Comparison of ENCODE assay signal across 8 mouse cellular contexts in genomic region chr1:89454196-89455123, GRCm38 (mm10). TPM values are rescaled to one million over a fixed set of nuclear protein-coding genes. Genes with fewer than 3 reads are reported as not detected.
DNase-seq lines count a peak whose midpoint lies in the region; ATAC-seq and TF ChIP-seq lines count a peak whose summit lies in the region.

TSS of gene Agap1 (plus strand) at chr1:89454806.

- no peaks in the 10 kb centered on the region for H3K79me2 ChIP-seq in macrophage (ENCODE audit: inconsistent target)

- H3K4me2 ChIP-seq in hindbrain, postnatal 0 days (ENCODE audit: low read depth, low read length), result peak within 1 kb of the TSS; percentile 91

- peak within 1 kb of the TSS; percentile 94 for H3K27ac ChIP-seq in cortical plate, adult 2 months (ENCODE audit: insufficient read depth, low read length)
- H3K27ac ChIP-seq in hindbrain, postnatal 0 days, result peak within 1 kb of the TSS; percentile 80
- peak within 1 kb of the TSS; percentile 85 for H3K27ac ChIP-seq in left cerebral cortex, adult 2 months
- H3K27ac ChIP-seq in macrophage, result no peak within 1 kb of the TSS

- no peaks in the 10 kb centered on the region for H3K36me3 ChIP-seq in hindbrain, postnatal 0 days (ENCODE audit: insufficient read depth, low read length)
- no peaks in the 10 kb centered on the region for H3K36me3 ChIP-seq in macrophage (ENCODE audit: inconsistent target)

- intact Hi-C loops in left cerebral cortex, adult 2 months (cut with DNase I), result loop anchor here (2.0 to 5.0 kb wide), 4 partner anchors 38 to 217 kb away; no protein-coding TSS in a partner anchor

- H3K9me3 ChIP-seq in hindbrain, postnatal 0 days (ENCODE audit: low read length), result no peaks in the 10 kb centered on the region

- TF ChIP-seq CTCF in cortical plate, adult 2 months (IDR thresholded peaks at IDR 0.05; ENCODE audit: extremely low read depth, insufficient read depth, low read length), result no peak
- TF ChIP-seq CTCF in hindbrain, postnatal 0 days (IDR thresholded peaks at IDR 0.05; ENCODE audit: low read depth), result no peak
- no peak for TF ChIP-seq CTCF in left cerebral cortex, adult 2 months (IDR thresholded peaks at IDR 0.05)

- H3K27me3 ChIP-seq in hindbrain, postnatal 0 days (ENCODE audit: insufficient read depth, low read length), result no peaks in the 10 kb centered on the region

- H3K9ac ChIP-seq in hindbrain, postnatal 0 days (replicated peaks; ENCODE audit: low read length), result peak within 1 kb of the TSS; percentile 81

- peaks cover 3% of the 10 kb centered on the region; the same call in 1 of the 2 replicates for H3K4me1 ChIP-seq in cortical plate, adult 2 months (ENCODE audit: control insufficient read depth, insufficient read depth, low read length)
- peaks cover 18% of the 10 kb centered on the region for H3K4me1 ChIP-seq in hindbrain, postnatal 0 days (ENCODE audit: insufficient read depth, low read length)

- H3K4me3 ChIP-seq in cortical plate, adult 2 months (ENCODE audit: insufficient read depth, low read length), result peak within 1 kb of the TSS; percentile 82
- peak within 1 kb of the TSS; percentile 91 for H3K4me3 ChIP-seq in hindbrain, postnatal 0 days (ENCODE audit: low read length)
- peak within 1 kb of the TSS; percentile 84 for H3K4me3 ChIP-seq in left cerebral cortex, adult 2 months
- H3K4me3 ChIP-seq in macrophage (ENCODE audit: inconsistent target), result peak within 1 kb of the TSS; percentile 7; the same call in 1 of the 2 replicates

- ATAC-seq in hindbrain, postnatal 0 days, result peak; percentile 92

- WGBS in hindbrain, postnatal 0 days, result under 1% methylated on average over 105 of the region's 118 CpGs
- under 1% methylated on average over 94 of the region's 118 CpGs for WGBS in macrophage (ENCODE audit: missing documents)

- peak; percentile 41; the same call in 1 of the 2 replicates for TF ChIP-seq POLR2A in cortical plate, adult 2 months (IDR thresholded peaks at IDR 0.05; ENCODE audit: extremely low read depth, insufficient read depth, low read length)

- DNase-seq in adipocyte (ENCODE audit: low spot score), result peak; percentile 90
- DNase-seq in gastrocnemius, adult 8-10 months (ENCODE audit: low spot score in 2 of 2), result peak; percentile 93 to 94
- peak; percentile 96 for DNase-seq in hindbrain, postnatal 0 days (ENCODE audit: low spot score)
- peak; percentile 94 to 96 for DNase-seq in left cerebral cortex, adult 2 months (ENCODE audit: extremely low spot score in 1 of 2, low spot score in 2 of 2)
- DNase-seq in right cerebral cortex, adult 2 months (ENCODE audit: low spot score in 2 of 2), result peak; percentile 91 to 93
- DNase-seq in urinary bladder, postnatal 10 days (ENCODE audit: low spot score), result peak; percentile 76

RNA-seq across cellular contexts. Expression of gene Agap1, which starts in this region (rescaled TPM):
- polyA plus RNA-seq in cortical plate, adult 2 months (2012; rRNA removed), result 43.1 and 45.4 TPM in 2 replicates
- 10 to 100 TPM; 16.7 to 21.6 (median 20.1) TPM for total RNA-seq in gastrocnemius, adult 8-10 months (2022)
- 111 and 122 TPM in 2 replicates for total RNA-seq in hindbrain, postnatal 0 days (2014; rRNA removed)
- polyA plus RNA-seq in hindbrain, postnatal 0 days (2015; fragmentation: Nextera tagmentation; extraction: Ambion mirVana), result 40.0 and 41.4 TPM in 2 replicates
- total RNA-seq in left cerebral cortex, adult 2 months (2021), result 100 to 1,000 TPM; 270 to 281 TPM
- 10 to 100 TPM in 17 of 26 experiments, 1 to 10 TPM in 9; 6.4 to 62.6 (median 14.4) TPM for total RNA-seq in macrophage (2018; cell fraction: chromatin; rRNA removed)
- 10 to 100 TPM in 6 of 26 experiments, 1 to 10 TPM in 20; 1.9 to 12.3 (median 7.6) TPM for total RNA-seq in macrophage (2018; cell fraction: cytosol; rRNA removed)
- total RNA-seq in macrophage (2018; cell fraction: nucleus; rRNA removed), result 10 to 100 TPM in 13 of 26 experiments, 1 to 10 TPM in 13; 3.5 to 37.3 (median 10.9) TPM
- polyA plus RNA-seq in macrophage (2018), result 4.2 to 9.6 TPM (median 8.8 TPM) in 3 replicates

Comparison
In these comparisons a context has a peak if more than half of its experiments do, and no peak if none do; other contexts are left out.
1. H3K4me3 ChIP-seq: peak in every context shown above with its lines; median percentile 91 in hindbrain, postnatal 0 days; 84 in left cerebral cortex, adult 2 months; 82 in cortical plate, adult 2 months; 7 in macrophage.